Mouse (Mus musculus): ENCODE measurements around the gene Mex3d.

DNA sequence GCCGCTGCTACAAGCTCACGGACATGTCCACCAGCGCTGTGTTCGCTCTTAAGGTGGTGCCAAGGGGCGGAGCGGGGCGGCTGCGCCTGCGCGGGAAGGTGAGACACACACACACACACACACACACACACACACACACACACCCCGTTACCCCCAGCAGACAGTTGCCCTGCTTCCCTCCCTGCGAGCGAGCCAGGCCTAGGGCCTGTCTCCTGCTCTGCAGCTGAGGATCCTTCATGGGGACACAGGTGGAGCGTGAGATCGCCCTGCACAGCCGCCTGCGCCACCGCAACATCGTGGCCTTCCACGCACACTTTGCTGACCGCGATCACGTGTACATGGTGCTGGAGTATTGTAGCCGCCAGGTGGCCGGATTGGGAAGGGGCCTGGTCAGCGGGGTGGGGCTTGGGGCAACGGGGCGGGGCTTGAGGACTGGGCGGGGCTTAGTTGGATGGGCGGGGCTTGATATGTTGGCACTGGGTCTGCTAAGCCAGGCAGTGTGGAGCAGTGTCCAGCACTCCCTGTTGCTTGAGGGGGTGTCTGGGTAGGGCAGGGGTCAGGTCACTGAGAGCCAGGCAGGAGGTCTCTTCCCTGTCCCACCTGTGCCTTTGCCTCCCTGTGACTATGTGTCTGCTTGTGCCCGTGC, 29.3 kb downstream of the Mex3d start:
- no peak for TF ChIP-seq POLR2A (IDR thresholded peaks at IDR 0.05; ENCODE audit: control insufficient read depth, extremely low read depth, insufficient read depth, low read length, poor library complexity)
- TF ChIP-seq CTCF (IDR thresholded peaks at IDR 0.05; ENCODE audit: borderline replicate concordance, control insufficient read depth, extremely low read depth, insufficient read depth, low read length, poor library complexity): no peak
